Mouse (Mus musculus) 3134 (cell line): ENCODE results near the gene Tle4.

ENCODE experiments used
- DNase-seq: peaks from one replicate; pipeline ENCODE4 v3.0.0-alpha.2; 2011; ENCODE audit warnings: low spot score; ENCODE audit not compliant: insufficient read length; ENCODE audit errors: extremely low read depth

Tle4 gene

GRCm38 (mm10) chr19:14591809-14592535 is 5.9 kb downstream of the Tle4 start:
- DNase-seq = no peak

DNA sequence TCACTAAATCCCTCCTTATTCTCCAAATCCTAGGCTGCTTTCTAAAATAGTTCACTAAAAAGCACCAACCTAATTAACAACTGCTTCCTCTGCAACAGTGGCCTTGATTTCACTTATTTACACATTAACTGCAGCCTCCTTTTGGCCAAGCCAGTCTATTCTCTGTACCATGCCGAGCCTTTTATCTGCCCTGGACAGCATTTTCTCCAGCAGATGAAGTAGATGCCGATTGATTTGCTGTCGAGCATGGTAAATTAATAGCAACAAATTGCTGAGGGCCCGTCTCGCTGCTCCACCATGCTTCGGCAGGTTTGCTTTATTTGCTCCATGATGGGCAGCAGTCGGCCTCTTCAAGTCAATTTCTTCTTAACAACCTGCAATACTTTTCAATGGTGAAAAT is 7.7 kb downstream of the Tle4 start:
- no peak for DNase-seq

- DNase-seq = no peak
Observed at GRCm38 (mm10) chr19:14588221-14589123, 9.4 kb downstream of the Tle4 start.

DNA sequence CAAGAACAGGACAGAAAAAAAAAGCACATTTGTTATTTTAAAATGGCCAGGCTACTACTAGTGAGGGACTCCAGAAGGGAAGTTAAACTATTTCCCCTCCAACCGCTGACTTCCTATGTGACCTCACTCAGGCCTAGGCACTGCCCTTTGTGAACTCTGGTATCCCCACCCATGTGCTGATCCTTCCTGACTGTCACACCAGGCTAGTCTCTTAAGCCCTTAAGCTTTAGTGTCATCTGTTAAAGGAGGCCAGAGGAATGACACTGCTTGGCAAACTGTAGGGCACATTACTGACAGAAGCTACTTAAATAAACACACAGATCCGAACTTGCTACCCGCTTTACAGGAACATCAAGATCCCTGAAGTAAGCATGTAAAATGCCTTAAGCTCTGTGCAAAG is 11.7 kb downstream of the Tle4 start:
- no peak for DNase-seq

DNA sequence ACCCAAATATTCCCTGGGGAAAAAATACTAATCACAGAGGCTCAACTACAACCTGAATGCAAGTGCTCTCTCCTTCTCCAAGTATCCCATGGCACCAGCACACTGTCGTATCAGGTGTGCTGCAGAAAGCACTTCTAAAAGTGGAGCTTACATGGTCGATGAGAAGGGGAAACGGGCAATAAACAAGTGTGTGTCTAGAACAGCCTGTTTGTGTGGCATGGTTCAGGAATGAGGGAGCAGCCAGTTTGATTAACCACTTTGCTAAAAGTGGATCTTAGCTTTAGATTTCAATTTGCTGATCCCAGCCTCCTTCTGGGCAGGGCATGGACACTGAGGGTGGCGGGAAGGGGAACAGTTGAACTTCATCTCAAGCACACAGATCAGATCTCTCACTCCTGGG is 12.1 kb downstream of the Tle4 start:
- DNase-seq = no peak

DNA sequence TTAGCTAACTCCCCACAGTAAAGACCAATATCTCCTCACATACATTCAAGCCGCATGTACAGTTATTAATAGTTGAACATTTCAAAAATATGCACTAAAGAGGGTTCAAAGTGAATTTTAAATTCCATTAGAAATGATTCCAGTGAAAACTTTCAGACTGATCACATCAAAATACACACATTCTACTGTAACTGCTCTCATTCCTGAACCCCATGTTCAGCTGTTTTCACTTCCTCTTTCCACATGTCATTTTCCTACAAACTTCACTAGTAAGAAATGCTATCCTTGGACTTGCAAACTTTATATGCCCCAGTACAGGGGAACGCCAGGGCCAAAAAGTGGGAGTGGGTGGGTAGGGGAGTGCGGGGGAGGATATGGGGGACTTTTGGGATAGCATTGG is 12.6 kb downstream of the Tle4 start:
- DNase-seq = no peak

GRCm38 (mm10) chr19:14578698-14579097 is 19.2 kb downstream of the Tle4 start:
- DNase-seq = no peak

DNA sequence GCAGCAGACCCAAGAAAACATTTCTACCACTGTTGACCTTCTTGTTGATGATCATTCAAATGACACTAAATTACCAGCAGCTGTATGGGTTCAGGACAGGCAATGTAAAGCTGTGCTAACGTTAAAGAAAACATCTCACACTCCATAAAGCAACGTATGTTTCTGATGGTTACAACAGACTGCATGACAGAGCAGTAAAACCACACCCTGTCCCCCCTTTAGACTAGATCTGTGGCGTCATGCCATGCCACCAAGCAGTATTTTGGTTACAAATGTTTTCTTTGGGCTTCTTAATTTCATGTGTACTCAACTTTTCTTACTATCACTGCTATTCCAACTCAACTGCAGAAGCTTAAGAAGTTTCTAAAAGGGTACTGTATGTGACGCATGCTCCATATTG is 19.8 kb downstream of the Tle4 start:
- no peak for DNase-seq

DNA sequence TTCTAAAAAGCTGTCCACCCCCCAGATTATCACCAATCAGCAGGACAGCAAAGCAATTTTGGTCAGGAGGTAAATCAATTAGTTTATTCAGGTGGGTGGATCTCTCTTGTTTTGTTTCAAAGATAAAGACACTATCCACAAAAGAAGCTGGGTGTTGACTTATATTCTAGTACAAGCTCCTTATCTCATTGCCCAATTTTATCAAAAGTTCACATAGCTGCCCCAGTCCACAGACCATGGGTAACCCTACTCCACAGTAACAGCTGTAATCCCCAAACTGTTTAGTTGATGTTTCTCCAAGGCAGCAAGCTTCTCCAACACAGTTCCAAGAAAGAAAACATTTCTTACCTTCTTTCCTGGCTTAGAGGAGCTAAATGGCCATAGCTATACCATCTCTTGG is 21.5 kb downstream of the Tle4 start:
- DNase-seq = no peak

DNA sequence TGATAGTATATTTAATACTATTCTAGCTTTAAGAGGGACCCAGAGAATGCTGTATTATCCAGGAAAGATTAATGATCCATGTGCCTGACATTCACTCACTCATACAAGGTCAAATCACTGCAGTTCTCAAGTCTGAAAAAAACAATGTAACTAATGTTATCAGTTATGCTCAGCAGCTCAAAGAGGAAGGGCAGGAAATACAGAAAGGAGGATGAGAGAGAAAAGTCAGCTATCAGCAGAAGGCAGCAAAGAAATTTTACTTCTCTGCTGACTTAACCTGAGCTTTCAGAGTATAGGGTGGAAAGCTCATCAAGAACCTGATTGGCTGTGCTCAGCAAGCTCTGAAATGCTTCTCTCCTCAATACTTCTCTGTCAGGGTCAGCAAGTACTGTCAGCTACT is 29.0 kb downstream of the Tle4 start:
- no peak for DNase-seq

GRCm38 (mm10) chr19:14567081-14567480 is 30.8 kb downstream of the Tle4 start:
- DNase-seq = no peak

DNA sequence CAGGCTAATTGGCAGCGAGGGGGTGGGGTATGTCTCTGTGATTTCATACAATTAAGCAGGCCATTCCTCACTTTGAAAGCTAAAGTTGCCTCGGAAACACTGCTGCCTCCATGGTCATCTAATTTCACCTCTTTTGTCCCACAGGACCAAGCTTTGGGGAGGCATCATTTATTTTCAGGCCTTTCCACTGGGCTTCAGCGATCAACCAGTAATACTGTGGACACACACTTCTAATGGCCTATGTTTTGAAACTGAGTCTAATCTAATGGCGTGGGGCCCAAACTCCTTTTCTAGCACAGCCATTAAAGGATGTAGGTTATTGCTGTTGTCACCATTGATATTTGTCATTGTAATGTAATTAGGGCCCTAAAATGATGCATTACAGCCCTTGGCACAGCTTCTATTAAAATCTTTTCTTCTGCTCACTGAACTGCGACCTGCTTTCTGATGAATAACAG is 31.3 kb downstream of the Tle4 start:
- no peak for DNase-seq

DNA sequence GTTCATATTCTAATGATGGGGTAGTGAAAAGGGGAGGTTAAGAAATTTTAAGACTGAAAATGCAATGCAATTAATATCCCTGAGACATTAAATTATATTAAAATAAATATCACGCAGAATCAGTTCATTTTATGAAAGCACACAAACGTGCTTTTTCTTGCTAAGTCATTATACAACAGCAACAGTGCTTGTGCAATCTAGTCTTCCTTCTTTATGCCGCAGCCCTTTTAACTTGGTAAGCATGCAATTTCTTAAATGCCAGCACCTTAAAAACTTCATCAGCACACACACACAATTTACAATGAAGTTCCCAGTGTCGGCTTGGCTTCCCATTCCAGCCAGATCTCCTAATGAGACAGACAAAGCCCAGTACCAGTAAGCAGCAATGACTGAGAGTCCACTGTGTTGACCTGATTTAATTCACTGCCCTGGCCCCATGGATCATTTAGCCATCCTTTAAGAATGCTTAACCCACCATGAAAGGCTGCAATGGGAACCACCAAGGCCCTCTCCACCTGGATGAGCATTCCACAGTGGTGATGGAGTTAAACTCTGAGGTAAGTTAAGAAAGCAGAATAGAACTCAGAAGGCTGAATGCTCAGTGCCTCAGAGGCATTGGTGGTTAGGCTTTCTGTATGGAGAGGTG is 32.3 kb downstream of the Tle4 start:
- no peak for DNase-seq

DNA sequence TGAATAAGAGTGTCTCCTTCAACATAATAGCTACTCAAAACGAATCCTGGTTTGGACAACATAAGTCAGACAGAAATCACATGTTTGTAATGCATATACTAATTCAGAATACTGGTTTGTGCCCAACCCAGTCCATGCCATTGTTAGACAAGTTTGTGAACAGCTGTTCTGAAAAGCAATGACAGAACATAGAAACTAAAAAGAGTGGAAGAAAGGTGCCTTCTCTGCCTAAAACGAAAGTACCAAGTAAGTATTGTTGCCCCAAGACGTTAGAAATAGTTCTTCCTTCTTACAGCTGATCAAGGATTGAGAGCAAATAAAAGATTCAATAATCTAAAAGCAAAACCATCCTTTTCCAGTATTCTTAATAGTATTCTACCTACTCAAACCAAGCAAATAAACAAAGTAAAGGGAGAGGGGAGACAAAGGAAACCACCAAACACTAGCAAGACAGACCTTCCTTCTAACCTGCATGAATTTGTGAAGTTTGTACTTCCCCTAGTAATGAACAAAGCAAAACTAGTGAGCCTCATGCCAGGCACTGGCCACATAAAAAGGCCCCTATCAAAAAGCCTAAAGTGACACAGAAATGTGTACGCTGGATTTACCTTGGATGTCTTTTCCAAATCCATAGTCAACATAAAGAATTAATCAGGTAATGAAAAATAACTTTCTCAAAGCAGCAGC is 34.4 kb downstream of the Tle4 start:
- DNase-seq = no peak

DNA sequence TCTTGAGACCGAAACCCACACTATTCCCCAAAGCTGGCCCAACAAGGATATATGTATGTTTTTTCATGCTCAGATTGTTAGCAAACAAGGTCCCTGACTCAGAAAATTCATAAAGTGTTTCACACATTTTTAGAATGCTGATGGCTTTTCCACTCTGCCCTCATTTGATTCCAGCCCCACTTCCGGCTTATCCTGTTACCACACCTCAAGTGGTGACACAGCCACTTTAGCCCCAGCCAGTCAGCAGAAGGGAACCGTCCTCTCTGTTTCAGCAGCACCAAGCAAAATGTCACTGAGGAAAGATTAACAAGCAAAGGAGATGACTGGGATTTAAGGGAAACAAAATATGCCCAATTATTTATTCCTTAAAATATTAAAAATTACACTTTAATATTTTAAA is 50.0 kb downstream of the Tle4 start:
- no peak for DNase-seq

DNA sequence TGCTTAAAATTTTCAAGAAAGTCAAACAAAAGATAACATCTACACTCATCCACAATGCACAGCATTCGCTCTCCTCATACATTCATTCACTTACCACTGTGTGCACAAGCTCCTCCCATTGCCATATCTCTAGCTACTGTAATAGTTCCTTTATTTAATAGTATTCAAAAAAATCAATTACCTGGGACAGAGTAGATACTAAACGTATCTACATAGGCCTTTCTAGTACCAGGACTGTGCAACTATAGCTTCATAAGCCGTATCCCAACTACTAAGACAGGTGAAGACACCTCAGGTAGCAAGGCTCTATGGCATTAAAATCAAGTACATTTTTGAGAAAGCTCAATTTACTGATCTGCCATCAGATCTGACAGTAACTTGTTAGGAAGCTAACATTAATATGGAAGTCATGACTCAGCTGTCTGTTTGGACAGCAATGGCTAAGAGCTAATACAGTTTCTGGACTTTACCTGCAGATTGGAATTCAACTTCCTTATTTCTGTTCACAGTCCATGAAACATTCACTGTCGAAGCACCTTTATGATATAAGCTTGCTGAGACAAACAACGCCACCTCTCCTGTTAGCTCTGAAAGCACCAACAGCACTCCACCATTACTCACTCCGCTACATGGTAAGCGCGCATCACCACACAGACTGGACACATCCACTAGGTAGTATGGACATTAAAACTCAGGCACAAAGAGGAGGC is 50.6 kb downstream of the Tle4 start:
- DNase-seq = no peak

GRCm38 (mm10) chr19:14545485-14545884 is 52.4 kb downstream of the Tle4 start:
- DNase-seq = no peak

GRCm38 (mm10) chr19:14543305-14543704 is 54.5 kb downstream of the Tle4 start:
- no peak for DNase-seq

- DNase-seq = no peak
Observed at GRCm38 (mm10) chr19:14540678-14541077, 57.2 kb downstream of the Tle4 start.

DNA sequence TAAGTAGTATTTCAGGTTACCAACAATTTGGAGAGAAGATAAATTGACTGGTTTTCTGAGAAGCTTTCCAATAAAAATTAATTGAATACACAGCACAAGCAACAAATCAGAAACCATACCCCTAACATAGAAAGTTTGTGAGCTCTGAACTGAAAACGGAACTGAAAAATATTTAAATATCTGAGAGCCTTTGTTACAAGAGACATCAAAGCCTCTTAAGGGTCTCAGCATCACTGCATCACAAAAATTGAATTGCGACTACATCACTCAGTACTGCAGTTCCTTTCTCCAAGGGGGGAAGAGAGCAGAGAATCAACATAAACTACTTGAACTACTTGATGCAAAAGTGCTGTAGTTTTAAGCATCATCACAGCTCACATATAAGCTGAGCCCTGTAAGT is 61.2 kb downstream of the Tle4 start:
- DNase-seq = no peak
